Mouse (Mus musculus) cerebellum, adult 18-20 months (tissue): ENCODE measurements around the gene Mroh8.
"Not testable (repeated sequence)": the region's sequence is repeated elsewhere in the genome, so short reads cannot be mapped to it uniquely, and the experiment has no call there.

ENCODE experiments used
- DNase-seq, 2 experiments: peaks; one replicate each; pipeline ENCODE4 v3.0.0; 2021

The Mroh8 gene

DNA sequence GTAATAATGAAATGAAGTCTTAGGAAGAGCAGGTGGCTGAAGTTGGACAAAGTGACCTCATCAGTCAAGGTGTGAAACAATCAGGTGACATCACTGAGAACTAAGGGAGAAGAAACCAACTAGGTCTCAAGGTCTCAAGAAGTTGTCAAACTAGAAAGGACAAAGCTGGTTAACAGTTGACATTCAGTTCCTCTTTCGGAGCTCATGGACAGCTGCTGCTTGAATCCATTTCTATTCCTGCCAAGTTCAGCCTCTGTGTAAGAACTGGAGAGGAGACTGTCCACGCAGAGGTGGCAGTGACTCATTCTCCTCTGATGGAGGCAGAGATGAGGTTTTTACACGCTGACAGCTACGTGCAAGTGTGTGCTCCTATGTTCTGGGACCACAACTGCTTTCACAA lies 92.1 kb downstream of the Mroh8 start:
- DNase-seq: no peak

DNA sequence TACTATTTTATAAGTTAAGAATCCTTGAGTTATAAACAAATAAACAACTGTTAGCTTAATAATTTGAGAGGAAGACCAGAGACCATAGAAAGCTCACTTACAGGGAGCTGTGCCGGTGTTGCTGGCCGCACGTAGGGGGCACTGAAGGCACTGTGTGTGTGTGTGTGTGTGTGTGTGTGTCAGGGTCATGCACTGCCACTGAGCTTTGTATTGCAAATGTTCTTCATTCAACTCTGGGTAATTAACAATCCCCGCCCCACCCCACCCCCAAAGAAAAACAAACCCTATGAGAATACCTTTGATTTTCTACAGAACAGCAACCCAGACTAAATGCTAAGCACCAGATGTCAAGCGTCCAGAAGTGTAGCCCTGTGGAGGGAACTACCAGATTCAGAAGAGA lies 92.8 kb downstream of the Mroh8 start:
- no peak for DNase-seq

DNA sequence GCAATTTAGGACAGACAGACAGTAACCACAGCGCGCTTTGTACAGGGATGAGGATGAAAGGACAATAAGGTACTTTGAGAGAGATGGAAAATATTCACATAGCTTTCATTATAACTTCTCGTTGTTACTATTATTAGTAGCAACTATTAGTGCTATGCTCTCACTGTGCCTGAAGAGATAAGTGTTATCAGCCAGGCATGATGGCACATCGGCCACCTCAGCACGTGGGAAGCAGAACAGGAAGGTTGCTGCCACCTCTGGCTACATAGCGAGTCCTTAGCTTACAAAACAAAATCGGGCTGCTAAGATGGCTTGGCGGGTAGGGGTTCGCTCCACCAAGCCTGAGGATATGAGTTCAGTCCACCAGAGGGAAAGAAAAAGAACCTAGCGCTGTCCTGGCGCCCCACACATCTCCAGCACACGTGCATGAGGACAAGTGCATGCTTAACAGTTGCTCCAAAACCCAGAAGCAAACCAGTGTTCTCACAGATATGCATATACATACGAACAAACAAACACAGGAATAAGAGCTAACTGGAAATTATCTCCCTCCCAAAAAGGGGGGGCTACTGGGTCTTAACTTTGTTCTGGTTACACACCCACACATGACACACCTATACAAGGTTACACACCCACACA lies 94.2 kb downstream of the Mroh8 start:
- no peak for DNase-seq

DNA sequence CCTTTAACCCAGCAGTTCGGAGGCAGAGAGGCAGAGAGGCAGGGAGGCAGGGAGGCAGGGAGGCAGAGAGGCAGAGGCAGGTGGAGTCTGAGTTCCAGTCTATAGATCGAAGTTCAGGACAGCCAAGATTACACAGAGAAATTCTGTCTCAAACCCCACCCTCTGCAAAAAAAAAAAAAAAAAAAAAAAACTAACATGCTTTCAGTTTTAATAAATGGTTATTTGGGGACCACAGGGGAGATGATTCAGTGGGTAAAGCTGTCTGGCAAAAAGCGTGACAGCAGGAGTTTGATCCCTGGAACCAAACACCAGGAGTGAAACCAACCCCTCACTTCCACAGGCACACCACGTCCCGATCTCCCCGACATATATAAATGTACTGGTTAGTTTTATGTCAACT lies 101.2 kb downstream of the Mroh8 start:
- no peak for DNase-seq

DNA sequence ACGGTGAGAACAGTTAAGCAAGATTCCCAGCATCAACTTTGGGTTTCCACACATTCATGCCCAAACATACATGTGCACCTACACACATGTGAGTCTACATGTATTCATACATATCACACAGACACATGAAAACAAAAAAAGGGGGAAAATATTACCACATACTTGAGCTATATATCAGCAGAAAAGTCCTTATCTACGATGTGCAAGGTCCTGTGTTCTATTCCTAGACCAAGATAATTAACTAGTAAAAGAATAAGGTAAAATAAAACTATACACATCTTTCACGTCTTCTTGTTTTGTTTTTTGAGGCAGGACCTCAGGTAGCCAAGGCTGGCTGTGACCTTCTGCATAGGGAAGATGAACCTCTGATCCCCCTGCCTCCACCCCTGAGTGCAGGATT lies 103.1 kb downstream of the Mroh8 start:
- DNase-seq: no peak

DNA sequence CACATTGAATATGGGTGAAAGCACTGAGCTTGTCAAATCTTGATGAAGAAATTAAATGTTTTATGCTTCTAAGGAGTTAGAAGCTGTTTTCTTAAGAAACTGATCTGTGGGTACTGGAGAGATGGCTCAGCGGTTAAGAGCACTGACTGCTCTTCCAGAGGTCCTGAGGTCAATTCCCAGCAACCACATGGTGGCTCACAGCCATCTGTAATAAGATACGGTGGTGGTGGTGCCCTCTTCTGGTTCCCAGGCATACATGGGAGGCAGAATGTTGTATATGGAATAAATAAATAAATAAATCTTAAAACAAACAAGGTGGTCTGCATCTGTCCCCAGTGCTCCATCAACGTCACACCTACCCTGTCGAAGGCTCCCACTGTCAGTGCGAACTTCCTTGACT lies 104.9 kb downstream of the Mroh8 start:
- no peak for DNase-seq

DNA sequence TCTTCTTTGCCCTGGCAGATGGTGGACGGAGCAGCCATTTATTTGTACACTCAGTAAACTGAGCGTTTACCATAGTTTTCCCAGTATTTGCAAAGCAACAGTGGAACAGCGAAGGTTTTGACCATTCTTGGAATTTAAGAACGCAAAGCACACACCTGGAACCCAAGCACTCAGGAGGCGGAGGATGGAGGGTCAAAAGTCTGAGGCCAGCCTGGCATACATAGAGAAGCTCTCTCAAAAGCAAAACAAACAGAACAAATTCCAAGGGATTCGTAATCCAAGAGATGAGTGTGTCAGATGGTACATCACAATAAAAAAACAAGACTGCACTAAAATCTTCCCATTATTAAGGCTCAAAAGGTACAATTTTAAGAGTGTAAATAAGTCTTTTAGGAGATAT lies 105.8 kb downstream of the Mroh8 start:
- DNase-seq: no peak

DNA sequence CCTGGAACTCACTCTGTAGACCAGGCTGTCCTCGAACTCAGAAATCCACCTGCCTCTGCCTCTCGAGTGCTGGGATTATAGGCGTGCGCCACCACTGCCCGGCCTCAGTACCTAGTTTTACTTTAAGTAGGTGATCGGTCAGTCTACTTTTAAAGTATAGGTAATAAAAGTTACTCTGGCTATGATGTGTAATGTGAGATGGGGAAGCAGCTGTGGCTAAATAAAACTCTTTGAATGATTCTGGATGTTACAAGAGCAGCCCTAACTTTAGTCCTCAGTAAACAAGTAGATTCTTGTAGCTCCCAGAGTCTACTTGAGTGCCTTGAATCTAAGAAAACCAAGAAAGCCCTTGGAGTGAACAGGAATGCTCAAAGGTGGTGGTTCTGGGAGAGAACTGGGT lies 106.4 kb downstream of the Mroh8 start:
- no peak for DNase-seq

DNA sequence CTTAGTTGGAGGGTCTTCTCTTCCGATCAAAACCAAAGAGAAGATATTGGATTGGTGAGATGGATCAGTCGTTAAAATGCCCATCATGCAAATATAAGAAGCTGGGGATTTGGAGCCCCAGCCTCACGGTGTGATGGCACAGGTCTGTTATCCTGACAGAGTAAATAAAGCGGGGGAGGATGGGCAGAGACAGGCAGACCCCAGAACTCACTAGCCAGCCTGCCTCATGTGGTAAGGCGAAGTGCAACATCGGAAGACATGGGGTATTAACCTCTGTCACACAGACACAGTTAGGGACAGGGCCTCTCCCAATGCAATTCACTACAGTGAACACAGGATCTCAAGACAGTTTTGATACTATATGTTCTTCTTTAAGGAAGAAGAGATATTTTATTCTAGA lies 108.7 kb downstream of the Mroh8 start:
- DNase-seq: no peak

DNA sequence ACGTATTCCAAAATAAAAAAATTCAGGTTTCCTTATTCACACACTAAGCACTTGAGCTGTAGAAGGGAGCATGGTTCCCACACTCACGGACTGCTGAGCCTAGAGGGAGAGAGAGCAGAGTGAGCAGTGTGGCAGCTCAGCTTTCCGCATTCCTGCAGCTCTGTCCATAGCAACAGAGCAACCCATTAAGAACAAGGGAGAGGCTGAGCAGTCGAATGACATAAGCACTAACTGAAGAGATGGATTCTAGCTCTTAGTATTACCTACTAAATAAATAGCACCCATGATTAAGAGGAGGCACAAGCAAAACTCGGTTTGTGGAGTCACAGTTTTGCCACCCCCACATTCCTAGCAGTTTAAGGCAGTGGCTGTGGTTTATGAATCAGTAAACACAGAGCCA lies 109.2 kb downstream of the Mroh8 start:
- DNase-seq: no peak

DNA sequence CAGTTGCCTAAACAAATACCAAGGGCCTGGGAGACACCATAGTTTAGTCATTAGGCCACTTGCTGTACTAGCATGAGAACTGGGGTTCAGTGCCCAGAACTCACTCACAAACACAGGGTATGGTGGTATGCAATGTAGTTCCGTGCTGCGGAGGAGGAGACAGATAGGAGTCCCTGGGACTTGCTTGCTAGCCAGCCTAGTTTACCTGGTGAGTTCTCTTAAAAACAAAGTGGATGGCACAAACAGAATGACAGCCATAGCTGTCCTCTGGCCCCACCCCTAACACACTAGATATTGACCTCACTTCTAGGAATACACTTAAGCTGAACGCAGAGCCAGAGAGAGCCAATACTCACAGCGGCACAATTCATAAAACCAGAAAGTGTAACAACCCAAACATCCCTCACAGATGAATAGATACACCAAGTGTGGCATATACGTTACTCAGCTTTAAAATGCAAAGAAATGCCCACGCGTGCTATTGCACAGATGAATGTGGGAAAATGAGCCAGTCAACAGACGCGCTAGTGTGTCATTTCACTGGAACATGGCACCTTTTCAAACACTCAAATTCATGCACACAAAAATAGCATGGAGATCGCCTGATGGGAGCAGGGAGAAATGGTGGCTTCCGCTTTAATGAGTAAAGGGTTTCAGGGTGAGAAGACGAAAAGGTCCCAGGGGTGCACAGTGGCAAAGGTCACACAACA lies 112.8 kb downstream of the Mroh8 start:
- no peak for DNase-seq

DNA sequence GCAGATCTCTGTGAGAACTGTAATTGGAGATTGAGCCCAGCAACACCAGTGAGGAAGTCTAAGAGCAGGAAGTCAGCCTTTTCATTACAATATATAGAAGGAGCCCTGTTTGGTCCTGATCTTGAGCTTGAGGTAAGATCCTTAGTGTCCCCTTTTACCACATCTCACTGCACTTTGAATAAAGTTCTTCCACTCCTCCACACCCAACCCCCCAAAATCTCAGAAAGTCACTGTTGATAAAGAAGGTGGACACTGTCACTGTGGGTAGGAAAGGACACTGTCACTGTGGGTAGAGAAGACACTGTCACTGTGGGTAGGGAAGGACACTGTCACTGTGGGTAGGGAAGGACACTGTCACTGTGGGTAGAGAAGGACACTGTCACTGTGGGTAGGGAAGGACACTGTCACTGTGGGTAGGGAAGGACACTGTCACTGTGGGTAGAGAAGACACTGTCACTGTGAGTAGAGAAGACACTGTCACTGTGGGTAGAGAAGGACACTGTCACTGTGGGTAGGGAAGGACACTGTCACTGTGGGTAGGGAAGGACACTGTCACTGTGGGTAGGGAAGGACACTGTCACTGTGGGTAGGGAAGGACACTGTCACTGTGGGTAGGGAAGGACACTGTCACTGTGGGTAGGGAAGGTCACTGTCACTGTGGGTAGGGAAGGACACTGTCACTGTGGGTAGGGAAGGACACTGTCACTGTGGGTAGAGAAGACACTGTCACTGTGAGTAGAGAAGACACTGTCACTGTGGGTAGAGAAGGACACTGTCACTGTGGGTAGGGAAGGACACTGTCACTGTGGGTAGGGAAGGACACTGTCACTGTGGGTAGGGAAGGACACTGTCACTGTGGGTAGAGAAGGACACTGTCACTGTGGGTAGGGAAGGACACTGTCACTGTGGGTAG lies 113.8 kb downstream of the Mroh8 start:
- DNase-seq: not testable (repeated sequence)

DNA sequence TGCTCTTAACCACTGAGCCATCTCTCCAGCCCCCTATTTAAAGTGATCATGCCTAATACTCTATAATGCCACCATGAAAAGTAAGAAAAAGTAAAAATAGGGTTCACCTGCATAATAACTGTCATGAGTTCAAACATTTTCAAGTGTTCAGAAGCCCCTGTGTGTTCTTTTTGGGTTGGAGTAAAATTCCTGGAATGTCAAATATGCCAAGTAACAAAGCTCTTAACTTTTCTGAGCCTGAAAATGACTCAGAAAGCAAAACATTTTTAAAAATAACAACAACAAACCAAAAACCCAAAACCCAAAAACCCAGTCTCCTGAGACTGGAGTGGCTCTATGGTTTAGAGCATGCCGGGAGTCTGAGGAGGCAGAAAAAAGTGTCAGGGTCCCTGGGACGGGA lies 115.2 kb downstream of the Mroh8 start:
- no peak for DNase-seq
